Comparison of ENCODE assay signal across 9 mouse cellular contexts in the genomic region with DNA sequence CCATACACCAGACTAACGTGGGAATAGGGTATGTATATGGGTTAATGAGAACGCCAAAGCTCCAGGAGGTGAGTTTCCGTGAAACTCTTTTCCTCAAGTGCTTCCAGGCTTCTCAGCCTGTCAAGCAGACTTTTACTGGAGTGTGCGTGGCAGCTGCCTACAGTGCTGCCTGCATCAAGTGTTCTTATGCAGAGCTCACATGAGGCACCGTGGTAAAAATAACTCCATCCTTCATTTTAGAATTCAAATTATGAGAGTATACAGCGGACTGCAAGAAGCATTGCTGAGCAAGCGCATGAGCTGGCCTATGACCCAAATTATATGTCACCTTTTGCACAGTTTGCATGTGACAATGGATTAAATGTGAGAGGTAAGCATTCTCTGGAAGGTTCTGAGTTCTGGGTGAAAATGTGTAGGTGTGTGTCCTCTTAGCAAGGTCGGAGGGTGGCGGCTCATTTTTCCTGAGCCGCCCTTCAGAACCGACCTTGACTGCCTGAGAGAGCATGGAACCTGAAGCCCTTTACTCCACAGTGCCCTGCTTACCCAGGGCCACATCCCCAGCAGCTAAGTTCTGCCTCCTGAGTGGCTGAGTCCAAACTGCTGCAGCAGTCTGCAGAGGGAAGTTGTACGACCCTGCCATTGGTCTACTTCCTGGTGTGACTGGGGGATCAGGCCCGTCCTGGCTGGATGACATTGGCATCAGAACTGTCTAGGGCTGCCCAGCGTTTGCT. TPM values are rescaled to one million over a fixed set of nuclear protein-coding genes. Genes with fewer than 3 reads are reported as not detected.
A peak's percentile ranks its signal among the peaks of the same experiment; 100 is the strongest.
DNase-seq lines count a peak whose midpoint lies in the region; ATAC-seq and TF ChIP-seq lines count a peak whose summit lies in the region.
"Had no signal": no experiment of that assay in that cellular context is flagged by ENCODE, and none has a peak within 500 bp of the region (broad histone marks: within the 10 kb centered on the region; RNA-seq: fewer than 3 reads in every experiment).

No protein-coding gene starts in this region.

- TF ChIP-seq POLR2A in cerebellum, adult 2 months (IDR thresholded peaks at IDR 0.05; ENCODE audit: borderline replicate concordance, insufficient read depth, low read length), result no peak

- H3K36me3 ChIP-seq in limb, embryonic 15.5 days, result peaks cover 19% of the 10 kb centered on the region; the same call in 1 of the 2 replicates

- H3K4me3 ChIP-seq in cerebellum, adult 2 months (replicated peaks; ENCODE audit: insufficient read depth, low read depth, low read length), result no peak overlapping the region
- no peak overlapping the region for H3K4me3 ChIP-seq in left cerebral cortex, adult 2 months
- no peak overlapping the region for H3K4me3 ChIP-seq in limb, embryonic 15.5 days

- no peak overlapping the region for H3K9ac ChIP-seq in limb, embryonic 15.5 days

- TF ChIP-seq CTCF in cerebellum, adult 2 months (IDR thresholded peaks at IDR 0.05; ENCODE audit: borderline replicate concordance, insufficient read depth, low read depth, low read length), result no peak
- no peak for TF ChIP-seq CTCF in left cerebral cortex, adult 2 months (IDR thresholded peaks at IDR 0.05)

- no peak for ATAC-seq in limb, embryonic 15.5 days (ENCODE audit: insufficient number of reproducible peaks, low FRiP score, low TSS enrichment, low read depth)
- no peak for ATAC-seq in megakaryocyte progenitor cell, adult 5-6 weeks (replicated peaks; ENCODE audit: poor library complexity)
- ATAC-seq: activated CD4-positive, CD25-positive, alpha-beta regulatory T cell, adult 4 months had no signal

- peaks cover 34% of the 10 kb centered on the region for H3K4me1 ChIP-seq in cerebellum, adult 2 months (ENCODE audit: control insufficient read depth, insufficient read depth, low read length)
- peaks cover 22% of the 10 kb centered on the region for H3K4me1 ChIP-seq in limb, embryonic 15.5 days

- no peak overlapping the region for H3K27ac ChIP-seq in cerebellum, adult 2 months (ENCODE audit: insufficient read depth, low read length)
- peak overlapping the region; percentile 58 for H3K27ac ChIP-seq in left cerebral cortex, adult 2 months
- peak overlapping the region; percentile 35 for H3K27ac ChIP-seq in limb, embryonic 15.5 days

- no peaks in the 10 kb centered on the region for H3K27me3 ChIP-seq in cerebellum, adult 2 months (ENCODE audit: control insufficient read depth, insufficient read depth, low read length)
- H3K27me3 ChIP-seq in limb, embryonic 15.5 days, result no peaks in the 10 kb centered on the region

- peak; percentile 11 for DNase-seq in cerebellum, adult 8-10 months
- DNase-seq in cerebellum, adult 2 months, result no peak
- no peak for DNase-seq in left cerebral cortex, adult 2 months (ENCODE audit: extremely low spot score in 1 of 2, low spot score in 2 of 2)
- no peak for DNase-seq in left cerebral cortex, adult 9 months (ENCODE audit: low spot score in 2 of 2)
- DNase-seq in gastrocnemius, postnatal 25 days, result peak; percentile 64
- no peak for DNase-seq in thymus, adult 18-20 months

- H3K4me2 ChIP-seq in limb, embryonic 15.5 days, result no peak overlapping the region

- H3K9me3 ChIP-seq in limb, embryonic 15.5 days, result no peaks in the 10 kb centered on the region

- 74% methylated on average over 14 of the region's 14 CpGs for WGBS in cerebellum, adult 2 months
- WGBS in limb, embryonic 15.5 days, result 61% methylated on average over 14 of the region's 14 CpGs

- intact Hi-C loops in left cerebral cortex, adult 2 months (cut with DNase I), result no loop called here

RNA-seq across cellular contexts. Expression of a gene that starts 34.4 kb away (rescaled TPM):
- polyA plus RNA-seq in cerebellum, adult 2 months (2012; rRNA removed), result 6.9 TPM in 2 replicates
- 1 to 10 TPM; 3.1 to 4.0 TPM for total RNA-seq in left cerebral cortex, adult 2 months (2021)
- total RNA-seq in gastrocnemius, postnatal 25 days (2021), result under 1 TPM; 0.23 to 0.35 TPM
- 10.9 and 11.5 TPM in 2 replicates for polyA plus RNA-seq in limb, embryonic 15.5 days (2015; fragmentation: Nextera tagmentation; extraction: Ambion mirVana)
- total RNA-seq in megakaryocyte progenitor cell, adult 5-6 weeks (2015), result 4.3 and 4.4 TPM in 2 replicates
- 4.8 and 7.5 TPM in 2 replicates for total RNA-seq in megakaryocyte progenitor cell, adult 5-6 weeks (2017)

RNA-seq across cellular contexts. Expression of a gene that starts 34.5 kb away (rescaled TPM):
- polyA plus RNA-seq in cerebellum, adult 2 months (2012; rRNA removed), result 170 and 180 TPM in 2 replicates
- 100 to 1,000 TPM; 180 to 190 TPM for total RNA-seq in left cerebral cortex, adult 2 months (2021)
- total RNA-seq in gastrocnemius, postnatal 25 days (2021), result 10 to 100 TPM; 38.2 to 39.6 TPM
- polyA plus RNA-seq in limb, embryonic 15.5 days (2015; fragmentation: Nextera tagmentation; extraction: Ambion mirVana), result 184 and 185 TPM in 2 replicates
- 129 and 137 TPM in 2 replicates for total RNA-seq in megakaryocyte progenitor cell, adult 5-6 weeks (2015)
- 93.9 and 96.9 TPM in 2 replicates for total RNA-seq in megakaryocyte progenitor cell, adult 5-6 weeks (2017)

RNA-seq across cellular contexts. Expression of a gene that starts 35.5 kb away (rescaled TPM):
- polyA plus RNA-seq in cerebellum, adult 2 months (2012; rRNA removed), result 46.4 and 48.4 TPM in 2 replicates
- 10 to 100 TPM; 41.2 to 42.5 TPM for total RNA-seq in left cerebral cortex, adult 2 months (2021)
- 10 to 100 TPM; 78.9 to 87.0 TPM for total RNA-seq in gastrocnemius, postnatal 25 days (2021)
- 6.8 and 7.9 TPM in 2 replicates for polyA plus RNA-seq in limb, embryonic 15.5 days (2015; fragmentation: Nextera tagmentation; extraction: Ambion mirVana)
- total RNA-seq in megakaryocyte progenitor cell, adult 5-6 weeks (2015), result 13.5 and 13.9 TPM in 2 replicates
- total RNA-seq in megakaryocyte progenitor cell, adult 5-6 weeks (2017), result 13.7 and 16.7 TPM in 2 replicates

RNA-seq across cellular contexts. Expression of a gene that starts 52.0 kb away (rescaled TPM):
- polyA plus RNA-seq in cerebellum, adult 2 months (2012; rRNA removed), result 46.5 and 48.7 TPM in 2 replicates
- 10 to 100 TPM; 24.9 to 27.5 TPM for total RNA-seq in left cerebral cortex, adult 2 months (2021)
- 10 to 100 TPM; 20.4 to 21.4 TPM for total RNA-seq in gastrocnemius, postnatal 25 days (2021)
- 60.5 and 68.7 TPM in 2 replicates for polyA plus RNA-seq in limb, embryonic 15.5 days (2015; fragmentation: Nextera tagmentation; extraction: Ambion mirVana)
- 50.4 and 61.9 TPM in 2 replicates for total RNA-seq in megakaryocyte progenitor cell, adult 5-6 weeks (2015)
- total RNA-seq in megakaryocyte progenitor cell, adult 5-6 weeks (2017), result 45.8 and 47.5 TPM in 2 replicates

RNA-seq across cellular contexts. Expression of a gene that starts 52.5 kb away (rescaled TPM):
- 94.8 and 98.5 TPM in 2 replicates for polyA plus RNA-seq in cerebellum, adult 2 months (2012; rRNA removed)
- 10 to 100 TPM; 68.0 to 73.4 TPM for total RNA-seq in left cerebral cortex, adult 2 months (2021)
- total RNA-seq in gastrocnemius, postnatal 25 days (2021), result 1 to 10 TPM; 5.8 to 6.1 TPM
- polyA plus RNA-seq in limb, embryonic 15.5 days (2015; fragmentation: Nextera tagmentation; extraction: Ambion mirVana), result 58.3 and 59.3 TPM in 2 replicates
- total RNA-seq in megakaryocyte progenitor cell, adult 5-6 weeks (2015), result 31.8 and 41.0 TPM in 2 replicates
- 42.1 and 48.5 TPM in 2 replicates for total RNA-seq in megakaryocyte progenitor cell, adult 5-6 weeks (2017)

Comparison
In these comparisons a context has a peak if more than half of its experiments do, and no peak if none do; other contexts are left out.
1. DNase-seq: peak in cerebellum, adult 8-10 months (single experiment) and gastrocnemius, postnatal 25 days (single experiment); none in cerebellum, adult 2 months (0 of 2), left cerebral cortex, adult 2 months (0 of 2), left cerebral cortex, adult 9 months (0 of 2) and thymus, adult 18-20 months (0 of 2).